Mouse (Mus musculus): ENCODE measurements around the gene Mmel1.
A peak's percentile ranks its signal among the peaks of the same experiment; 100 is the strongest.

The Mmel1 gene

DNA sequence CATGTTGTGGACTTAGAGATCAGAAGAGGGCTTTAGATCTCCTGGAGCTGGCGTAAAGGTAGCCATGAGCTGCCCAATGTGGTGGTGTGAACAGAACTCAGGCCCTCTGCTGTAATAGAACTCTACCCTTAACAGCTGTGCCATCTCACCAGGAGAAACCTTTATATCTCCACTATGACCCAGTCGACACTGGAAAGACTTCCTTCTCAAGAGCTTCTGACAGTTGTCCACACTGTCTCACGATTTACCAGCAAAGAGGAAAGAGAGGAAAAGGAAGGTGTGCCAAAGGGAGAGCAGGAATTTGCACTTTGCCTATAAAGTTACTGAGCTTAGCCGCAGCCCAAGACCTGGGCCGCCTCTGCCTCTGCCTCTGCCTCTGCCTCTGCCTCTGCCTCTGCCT is 72.4 kb downstream of the Mmel1 start:
- no peak for DNase-seq

DNA sequence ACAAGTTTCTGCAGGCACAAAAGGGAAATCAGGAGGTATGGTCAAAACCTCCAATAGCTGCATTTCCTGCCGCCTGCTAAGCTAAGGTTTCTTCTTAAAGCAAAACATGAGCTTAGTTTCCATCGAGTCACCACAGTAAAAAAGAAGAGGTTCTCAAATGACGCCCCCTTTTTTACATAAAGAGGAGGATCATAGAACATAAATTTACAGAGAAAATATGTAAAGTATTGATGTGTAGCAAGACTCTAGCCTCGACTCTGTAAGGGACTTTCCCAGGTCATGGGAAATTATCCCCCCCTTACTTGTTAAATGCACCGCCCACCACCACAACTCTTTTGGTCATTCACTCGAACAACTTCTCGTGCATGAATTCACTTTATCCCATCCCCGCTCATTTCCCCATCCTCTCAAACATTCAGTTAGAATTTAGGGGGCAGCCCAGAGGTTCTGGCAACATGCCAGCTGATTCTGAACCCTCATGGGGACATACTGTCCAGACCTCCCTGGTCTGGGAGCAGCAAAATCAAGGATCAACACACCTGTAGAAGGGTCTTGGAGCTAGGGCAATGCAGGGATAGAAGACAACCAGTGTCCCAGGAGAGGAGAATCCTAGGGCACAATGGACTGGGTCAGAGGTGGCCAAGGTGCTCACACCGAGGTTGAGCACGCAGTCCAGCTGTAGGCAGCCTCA is 73.4 kb downstream of the Mmel1 start:
- DNase-seq: no peak

DNA sequence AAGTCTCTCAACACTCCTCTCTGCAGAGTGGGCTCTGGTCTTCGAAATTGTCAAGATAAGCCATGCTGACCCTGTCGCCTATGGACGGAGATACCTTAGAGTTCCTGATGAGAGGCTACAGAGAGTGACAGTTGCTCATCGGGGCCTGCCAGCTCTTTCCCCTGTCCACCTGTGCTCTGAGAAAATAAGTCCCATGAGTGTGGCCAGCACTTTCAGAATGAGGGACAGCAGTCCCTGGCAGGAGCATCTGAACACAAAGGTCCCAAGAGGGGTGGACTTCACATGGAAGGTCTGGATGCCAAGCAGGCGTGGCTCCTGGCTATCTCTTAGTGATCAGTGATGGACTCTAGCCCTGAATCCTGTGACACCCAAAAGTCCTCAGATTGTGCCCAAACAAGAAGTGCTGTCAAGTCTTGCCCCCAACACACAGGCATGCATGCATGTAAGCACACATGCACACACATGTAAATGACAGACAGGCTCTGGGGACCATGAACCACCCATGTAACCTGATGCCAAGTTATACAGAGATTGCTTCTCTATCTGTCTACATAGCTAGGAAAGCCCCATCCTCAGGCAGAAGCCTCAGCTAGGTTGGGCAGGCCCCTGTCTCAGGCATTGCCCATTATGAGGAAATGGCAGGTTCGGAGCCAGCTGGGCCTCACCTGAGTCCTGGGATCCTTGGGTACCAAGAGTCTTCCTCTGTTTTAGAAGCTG is 74.1 kb downstream of the Mmel1 start:
- no peak for DNase-seq

DNA sequence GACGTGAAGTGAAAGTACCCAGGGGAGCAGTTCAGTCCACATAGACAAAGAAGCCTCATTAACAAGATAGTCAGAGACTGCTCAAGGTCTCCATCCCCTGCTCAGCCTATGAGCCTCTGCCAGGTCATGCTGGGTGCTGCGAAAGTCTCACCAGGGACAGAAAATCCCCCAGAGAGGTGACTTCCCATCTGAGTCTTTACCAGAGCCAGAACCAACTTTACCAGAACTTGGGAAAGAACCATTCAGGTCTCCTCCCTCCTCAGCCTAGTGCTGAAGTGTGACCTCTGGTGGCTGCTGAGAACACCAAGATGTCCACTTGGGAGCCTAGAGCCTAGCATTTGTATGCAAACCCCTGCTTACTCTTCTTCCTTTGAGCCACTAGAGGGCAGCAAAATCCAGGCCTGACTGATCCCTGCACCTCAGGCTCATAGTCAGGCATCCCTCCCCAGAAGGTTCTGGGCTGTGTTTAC is 74.8 kb downstream of the Mmel1 start:
- peak; percentile 92 for DNase-seq

Data from lung, postnatal 36 days (tissue).